Mouse (Mus musculus) thymus, adult 2 months (tissue): Measurements from ENCODE around the gene Gfpt1. TPM values are rescaled to one million over a fixed set of nuclear protein-coding genes. Genes with fewer than 3 reads are reported as not detected.
A peak's percentile ranks its signal among the peaks of the same experiment; 100 is the strongest.

Experiments used
- DNase-seq: peaks from one replicate; pipeline ENCODE4 v3.0.0; 2021
- H3K27ac ChIP-seq: fragments of 200-500 bp; 2 replicates; pipeline ENCODE4 v1.5.1; 2012; ENCODE audit warnings: low read length, control low read depth; ENCODE audit not compliant: control insufficient read depth, insufficient read depth
- H3K27me3 ChIP-seq: fragments of 200-500 bp; 2 replicates; pipeline ENCODE4 v1.6.1; 2012; ENCODE audit warnings: mild to moderate bottlenecking, low read length, moderate library complexity, mixed read lengths; ENCODE audit not compliant: control insufficient read depth, insufficient read depth
- H3K36me3 ChIP-seq: fragments of 200-500 bp; 2 replicates; pipeline ENCODE4 v1.6.1; 2012; ENCODE audit warnings: mild to moderate bottlenecking, low read length, moderate library complexity; ENCODE audit not compliant: control insufficient read depth, insufficient read depth
- H3K4me1 ChIP-seq: fragments of 200-500 bp; replicated peaks from 2 replicates; pipeline ENCODE4 v1.6.1; 2012; ENCODE audit warnings: low read length; ENCODE audit not compliant: control insufficient read depth, insufficient read depth
- H3K4me3 ChIP-seq: fragments of 200-500 bp; 2 replicates; pipeline ENCODE4 v1.5.1; 2012; ENCODE audit warnings: mild to moderate bottlenecking, low read length, control low read depth, moderate library complexity; ENCODE audit not compliant: control insufficient read depth, insufficient read depth
- CTCF ChIP-seq: fragments of 200-500 bp; IDR thresholded peaks from 2 replicates; pipeline ENCODE4 v1.5.1; 2012; ENCODE audit warnings: mild to moderate bottlenecking, control low read depth, low read length, moderate library complexity, borderline replicate concordance; ENCODE audit not compliant: control insufficient read depth, poor library complexity, insufficient read depth; ENCODE audit errors: extremely low read depth
- POLR2A ChIP-seq: fragments of 200-500 bp; IDR thresholded peaks from 2 replicates; pipeline ENCODE4 v1.6.1; 2012; ENCODE audit warnings: mild to moderate bottlenecking, low read length, control low read depth, moderate library complexity; ENCODE audit not compliant: control insufficient read depth, poor library complexity, insufficient read depth; ENCODE audit errors: extremely low read depth
- WGBS: fragments of 180-500 bp; shearing (Covaris S2); methylation state at CpG from one replicate; pipeline ENCODE4 v1.1.7; 2018; 5-methylcytosine and 5-hydroxymethylcytosine counted together
- polyA plus RNA-seq: library from polyadenylated mRNA; depleted of rRNA; stranded (reverse); fragments of >200 nt; gene quantifications from 2 replicates; pipeline ENCODE4 v1.2.3, GENCODE M21; 2012

Gene Gfpt1
- polyA plus RNA-seq, 1 experiment = 13.5 TPM

GRCm38 (mm10) chr6:87099261-87099660 lies 56.6 kb downstream of the Gfpt1 start:
- 62% methylated on average over 3 of the region's 3 CpGs for WGBS
- H3K27ac ChIP-seq = no peak overlapping the region
- no peak for TF ChIP-seq CTCF
- no peak for TF ChIP-seq POLR2A
- H3K4me1 ChIP-seq = peaks cover 20% of the 10 kb centered on the region
- H3K4me3 ChIP-seq = no peak overlapping the region
- DNase-seq = no peak
- no peaks in the 10 kb centered on the region for H3K36me3 ChIP-seq
- H3K27me3 ChIP-seq = no peaks in the 10 kb centered on the region

GRCm38 (mm10) chr6:87099671-87100296 lies 57.1 kb downstream of the Gfpt1 start:
- WGBS = 86% methylated on average over 7 of the region's 7 CpGs
- no peaks in the 10 kb centered on the region for H3K27me3 ChIP-seq
- H3K36me3 ChIP-seq = no peaks in the 10 kb centered on the region
- no peak overlapping the region for H3K4me3 ChIP-seq
- H3K27ac ChIP-seq = no peak overlapping the region
- H3K4me1 ChIP-seq = peaks cover 20% of the 10 kb centered on the region
- DNase-seq = no peak
- TF ChIP-seq CTCF = no peak
- no peak for TF ChIP-seq POLR2A

DNA sequence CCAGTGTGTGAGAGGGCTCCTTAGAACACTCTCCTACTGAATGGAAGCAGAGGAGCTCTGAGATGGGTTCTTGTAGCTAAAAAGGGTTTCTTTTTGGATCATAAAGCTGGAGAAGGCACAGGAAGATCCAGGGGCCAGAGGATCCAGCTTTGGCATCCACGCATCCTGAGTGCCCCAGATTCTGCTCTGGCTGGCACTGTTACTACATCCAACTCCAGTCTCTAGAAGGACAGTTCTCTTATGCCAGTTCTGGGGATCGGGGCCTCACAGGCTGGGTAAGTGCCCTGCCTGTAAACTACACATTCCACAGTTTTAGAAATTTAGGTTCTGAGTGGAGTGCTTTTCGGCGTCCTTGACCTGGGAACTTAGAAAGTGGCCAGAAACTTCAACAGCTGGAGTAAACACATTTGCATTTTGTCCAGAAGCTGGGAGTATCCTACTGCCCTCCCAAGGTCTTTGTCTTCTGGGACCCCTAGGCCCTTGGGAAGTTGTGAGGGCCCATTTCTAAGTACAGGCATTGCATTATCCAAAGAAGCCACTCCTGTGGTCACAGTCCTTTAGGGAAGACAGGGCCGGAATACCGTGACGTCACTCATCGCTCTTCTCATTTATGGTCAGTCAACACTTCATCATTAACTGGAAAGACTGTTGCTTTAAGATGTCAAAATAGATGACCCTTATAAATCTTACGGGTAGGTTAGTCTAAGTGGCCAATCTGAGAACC lies 57.8 kb downstream of the Gfpt1 start:
- H3K36me3 ChIP-seq = no peaks in the 10 kb centered on the region
- H3K4me1 ChIP-seq = peaks cover 20% of the 10 kb centered on the region
- DNase-seq = no peak
- no peak overlapping the region for H3K4me3 ChIP-seq
- TF ChIP-seq CTCF (no peak), POLR2A (no peak)
- 97% methylated on average over 9 of the region's 9 CpGs for WGBS
- H3K27ac ChIP-seq = no peak overlapping the region
- H3K27me3 ChIP-seq = no peaks in the 10 kb centered on the region

DNA sequence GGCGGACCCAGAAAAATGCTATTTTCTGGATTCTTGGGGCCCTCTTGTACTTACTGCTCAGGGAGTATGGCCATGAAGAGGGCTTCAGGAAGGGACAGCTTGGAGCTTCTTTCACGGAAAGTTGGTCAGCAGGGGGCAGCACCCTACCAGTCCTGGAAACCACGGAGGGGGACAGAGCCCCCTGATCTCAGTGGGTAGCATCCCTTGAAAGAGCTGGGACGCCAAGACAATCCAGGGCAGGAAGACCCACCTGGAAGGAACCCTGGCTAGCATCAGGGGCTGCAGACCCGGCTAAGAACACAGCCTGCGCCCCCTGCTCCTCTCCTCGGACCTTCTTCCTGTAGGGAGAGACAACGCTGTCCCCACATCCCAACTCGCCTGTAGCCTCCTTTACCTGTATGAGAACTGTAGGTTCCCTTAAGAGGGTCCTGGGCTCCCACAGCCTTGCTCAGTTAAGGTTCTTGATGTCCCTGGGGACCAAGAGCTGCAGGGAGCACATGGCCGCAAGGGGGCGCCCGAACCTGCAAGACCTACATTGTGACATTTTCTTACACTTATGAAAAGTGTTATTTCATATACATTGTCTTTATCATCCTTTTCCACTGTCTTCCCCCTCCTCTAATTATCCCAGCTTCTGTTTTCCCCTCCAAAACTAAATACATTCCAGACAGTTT lies 58.8 kb downstream of the Gfpt1 start:
- H3K4me3 ChIP-seq = no peak overlapping the region

DNA sequence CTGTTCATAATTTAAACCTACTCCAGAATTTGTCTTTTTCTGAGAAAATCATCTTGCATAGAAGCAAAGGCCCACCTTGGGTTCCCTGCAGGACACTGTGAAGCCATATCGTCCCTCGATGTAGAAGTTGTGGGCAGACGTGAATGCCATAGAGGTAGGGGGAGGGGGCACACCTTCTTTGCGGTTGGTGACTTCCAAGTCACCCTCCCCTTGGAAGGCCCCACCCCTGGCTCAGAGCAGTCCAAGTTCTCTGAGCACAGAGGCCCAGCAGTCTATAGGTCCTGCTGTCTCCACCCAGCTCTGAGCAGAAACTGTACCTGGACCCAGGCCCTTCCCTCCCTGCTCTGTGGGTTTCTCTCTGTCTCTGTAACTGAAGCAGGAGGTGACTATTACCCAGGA lies 59.3 kb downstream of the Gfpt1 start:
- DNase-seq = no peak
- no peak overlapping the region for H3K4me3 ChIP-seq
- 15% methylated on average over 4 of the region's 4 CpGs for WGBS
- H3K27me3 ChIP-seq = no peaks in the 10 kb centered on the region
- TF ChIP-seq CTCF (no peak), POLR2A (no peak)
- H3K4me1 ChIP-seq = peaks cover 20% of the 10 kb centered on the region
- H3K27ac ChIP-seq = peak overlapping the region; percentile 30; the same call in 1 of the 2 replicates
- no peaks in the 10 kb centered on the region for H3K36me3 ChIP-seq

More for the DNA sequence above, 58.8 kb downstream of the Gfpt1 start:
- no peaks in the 10 kb centered on the region for H3K27me3 ChIP-seq
- no peaks in the 10 kb centered on the region for H3K36me3 ChIP-seq
- H3K27ac ChIP-seq = no peak overlapping the region
- 10% methylated on average over 12 of the region's 12 CpGs for WGBS
- TF ChIP-seq POLR2A (no peak), CTCF (peak; percentile 77; the same call in 1 of the 2 replicates)
- peak; percentile 89 for DNase-seq
- peaks cover 20% of the 10 kb centered on the region for H3K4me1 ChIP-seq

- Histone ChIP-seq H3K27me3 (no peaks in the 10 kb centered on the region), H3K4me1 (peaks cover 20% of the 10 kb centered on the region), H3K27ac (peak overlapping the region; percentile 30; the same call in 1 of the 2 replicates), H3K4me3 (no peak overlapping the region), H3K36me3 (no peaks in the 10 kb centered on the region)
- 43% methylated on average over 7 of the region's 7 CpGs for whole genome bisulfite sequencing
- TF ChIP-seq POLR2A = no peak
- TF ChIP-seq CTCF = no peak
- DNase-seq = no peak
Measured at GRCm38 (mm10) chr6:87102421-87102911, 59.8 kb downstream of the Gfpt1 start.
